Mouse (Mus musculus): ENCODE measurements around the gene Hecw1.

The Hecw1 gene

DNA sequence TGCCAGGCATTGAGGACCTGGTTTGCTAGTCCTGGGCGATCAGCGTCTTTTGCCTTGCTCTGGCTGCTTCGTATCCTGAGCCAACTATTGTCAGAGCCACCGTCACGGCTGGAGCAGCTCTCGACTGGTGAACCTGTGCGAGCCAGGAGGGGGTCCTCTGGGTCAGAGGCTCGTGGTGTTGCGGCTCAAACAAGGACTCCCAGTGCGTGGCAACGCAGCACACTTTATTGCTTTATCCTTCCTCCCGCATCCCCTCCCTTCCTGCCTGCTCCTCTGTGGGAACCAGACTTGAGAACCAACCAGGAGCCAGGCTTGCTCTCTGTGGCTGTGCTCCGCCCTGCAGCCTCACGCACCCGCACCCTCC, at the start of gene Hecw1:
TSS of gene Hecw1 (minus strand) at position 323 of the 364 bp plus-strand sequence.
- DNase-seq (ENCODE audit: low spot score in 2 of 2), result no peak

DNA sequence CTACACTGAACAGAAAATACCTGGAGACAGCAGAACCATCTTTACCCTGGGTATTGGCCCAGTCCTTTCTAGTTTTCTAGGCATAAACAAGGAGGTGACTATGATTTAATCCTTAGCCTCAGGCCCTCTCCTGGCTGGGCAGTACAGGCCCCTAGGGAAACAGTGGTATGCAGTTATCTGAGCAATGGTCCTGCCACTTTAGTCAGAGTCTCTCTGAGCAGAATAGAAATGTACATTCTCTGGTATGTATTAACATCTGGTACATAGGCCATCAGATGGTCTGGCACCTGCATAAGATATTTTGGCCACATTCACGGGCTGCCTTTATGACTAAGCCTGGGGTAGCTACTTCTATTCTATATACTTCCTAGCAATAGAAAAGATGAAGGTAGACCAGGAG, 38.3 kb upstream of the Hecw1 start:
- no peak for DNase-seq (ENCODE audit: low spot score in 2 of 2)

DNA sequence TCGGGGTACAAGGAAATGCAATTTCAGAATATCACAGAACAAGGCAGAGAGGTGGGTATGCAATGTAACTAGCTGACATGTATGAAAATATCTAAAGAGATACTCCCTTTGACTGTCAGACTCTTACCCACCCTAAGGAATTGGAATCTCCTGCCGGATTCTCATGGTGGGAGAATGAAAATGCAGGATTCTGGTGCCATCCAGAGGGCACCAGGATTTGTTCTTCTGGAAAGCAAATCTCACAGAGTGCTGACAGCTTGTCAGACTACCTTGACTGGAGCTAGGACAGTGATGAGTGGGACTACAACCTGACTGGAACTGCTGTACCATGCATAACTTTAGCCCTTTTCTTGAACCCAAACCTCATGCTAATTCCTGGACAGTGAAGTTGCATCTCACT, 29.6 kb upstream of the Hecw1 start:
- DNase-seq (ENCODE audit: low spot score in 2 of 2), result no peak

DNA sequence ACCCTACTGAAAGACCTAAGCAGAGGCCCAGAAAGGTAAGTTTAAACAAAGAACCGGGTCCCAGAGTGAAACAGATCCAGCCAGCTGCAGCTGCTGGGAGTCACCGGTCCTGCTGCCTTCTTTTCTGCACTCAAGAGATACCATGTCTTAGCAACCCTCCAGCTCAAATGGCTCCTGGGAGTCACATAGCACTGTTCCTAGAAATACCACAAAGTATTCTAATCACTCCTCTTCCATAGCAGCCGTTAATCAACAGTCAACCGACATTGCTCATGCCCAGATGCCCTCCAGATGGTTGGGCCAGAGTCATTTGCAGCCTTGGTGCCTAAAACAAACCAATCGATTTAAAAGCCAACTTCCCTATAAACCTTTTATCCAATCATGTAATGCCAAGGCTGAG, 19.8 kb upstream of the Hecw1 start:
- DNase-seq (ENCODE audit: low spot score in 2 of 2), result no peak

DNA sequence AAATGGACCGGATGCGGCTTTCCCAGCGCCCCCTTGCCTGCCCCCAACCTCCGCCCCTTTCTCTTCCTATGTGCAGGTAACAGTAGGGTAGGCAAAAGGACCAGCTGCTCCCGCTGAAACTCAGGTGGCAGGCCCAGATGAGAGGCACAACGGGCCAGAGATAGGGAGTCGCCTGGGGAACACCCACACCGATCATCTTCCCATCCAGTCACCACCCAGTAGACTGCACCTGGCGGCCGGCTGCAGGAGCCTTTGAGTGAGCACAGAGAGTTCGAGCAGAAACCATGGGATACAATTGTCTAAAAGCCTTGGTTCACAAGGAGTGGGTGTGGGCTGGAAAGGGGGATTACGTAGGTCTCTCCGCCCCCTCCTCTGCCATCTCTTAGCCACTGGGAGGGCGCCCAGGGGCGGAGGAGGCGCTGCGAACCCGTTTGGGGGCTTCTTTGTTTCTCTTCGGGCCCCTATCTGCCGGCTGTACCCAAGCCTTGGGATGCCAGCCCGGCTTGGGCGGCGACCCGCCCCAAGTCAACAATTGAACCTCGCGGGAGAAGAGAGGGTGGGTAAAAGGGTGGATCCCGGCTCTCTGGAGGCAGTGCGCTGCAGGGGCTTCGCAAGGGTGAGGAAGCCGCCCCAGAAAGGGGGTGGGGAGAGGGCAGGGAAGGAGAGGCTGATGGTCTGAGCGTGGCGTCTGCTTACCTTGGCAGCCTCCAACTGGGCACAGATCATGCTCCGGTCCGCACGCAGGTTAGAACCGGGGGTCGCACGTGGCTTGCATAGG, 711 bp downstream of the Hecw1 start:
- DNase-seq (ENCODE audit: low spot score in 2 of 2), result no peak

DNA sequence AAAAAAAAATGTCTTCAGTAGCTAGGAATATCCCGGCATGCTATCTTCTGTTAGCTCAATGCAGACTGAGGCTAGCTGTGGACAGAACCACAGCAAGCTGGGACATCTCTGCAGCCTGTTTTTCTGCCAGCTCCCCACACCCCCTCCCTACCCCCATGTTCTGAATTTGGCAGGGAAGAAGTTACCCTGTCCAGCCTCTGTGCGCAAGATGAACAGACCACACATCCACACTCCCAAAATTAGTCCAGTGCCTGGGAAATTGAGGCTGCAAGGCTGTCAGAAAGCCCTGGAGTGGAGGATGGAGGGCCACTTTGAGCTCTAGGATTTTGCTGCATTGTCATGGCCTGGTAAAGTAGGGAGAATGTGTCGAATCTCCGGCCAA, 1.3 kb downstream of the Hecw1 start:
- DNase-seq (ENCODE audit: low spot score in 2 of 2), result no peak

DNA sequence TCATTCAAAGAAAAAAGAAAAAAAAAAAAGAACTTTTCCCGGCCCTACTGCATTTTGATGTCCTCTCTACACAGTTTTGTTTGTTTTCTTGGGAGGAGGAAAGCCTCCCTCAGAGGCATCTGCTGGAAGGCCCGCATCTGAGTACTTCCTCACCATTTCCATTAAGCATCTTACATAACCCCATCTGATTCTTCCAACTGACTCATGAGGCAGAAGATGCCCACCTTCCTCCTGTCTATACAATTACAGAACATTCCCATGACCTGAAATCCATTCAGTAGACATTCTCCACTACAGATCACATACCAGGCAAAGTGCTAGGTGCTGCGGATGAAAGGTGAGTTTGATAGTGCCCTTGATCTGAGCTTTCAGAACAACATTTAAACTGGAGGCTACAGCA, 3.4 kb downstream of the Hecw1 start:
- no peak for DNase-seq (ENCODE audit: low spot score in 2 of 2)

DNA sequence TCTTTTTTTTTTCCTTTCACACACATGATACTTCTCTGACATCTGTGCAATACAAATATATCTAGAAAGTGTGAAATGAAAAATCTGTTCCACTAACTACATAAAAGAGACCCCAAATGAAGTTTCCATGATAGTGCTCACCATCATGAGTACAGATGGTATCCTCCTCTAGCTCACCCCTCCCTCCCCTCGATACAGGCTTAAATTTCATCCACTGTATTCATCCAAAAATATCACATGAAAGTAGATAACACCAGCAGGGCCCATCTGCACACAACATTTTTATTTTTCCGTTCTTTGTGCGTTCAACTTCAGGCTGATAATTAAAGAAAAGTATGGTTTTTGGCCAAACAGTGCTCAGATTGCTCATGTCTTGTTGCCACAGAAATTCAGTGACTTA, 5.5 kb downstream of the Hecw1 start:
- no peak for DNase-seq (ENCODE audit: low spot score in 2 of 2)

DNA sequence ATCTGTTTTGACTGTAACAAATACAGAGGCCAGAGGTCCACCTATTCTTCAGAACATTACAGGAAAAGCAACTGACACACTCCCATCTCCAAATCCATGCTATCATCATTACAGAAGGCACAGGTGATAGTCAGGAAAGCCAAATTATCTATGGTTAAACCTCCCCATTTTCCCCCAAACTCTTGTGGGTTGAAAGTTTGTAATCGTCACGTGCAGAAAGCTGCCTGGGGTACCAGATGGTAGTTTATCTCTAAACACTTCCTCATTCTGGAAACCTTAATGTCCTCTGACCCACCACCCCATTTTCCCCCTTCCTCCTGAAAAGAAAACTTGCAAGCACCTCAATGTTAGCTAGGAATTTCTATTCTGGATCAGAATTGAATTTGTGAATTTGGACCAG, 7.9 kb downstream of the Hecw1 start:
- no peak for DNase-seq (ENCODE audit: low spot score in 2 of 2)

DNA sequence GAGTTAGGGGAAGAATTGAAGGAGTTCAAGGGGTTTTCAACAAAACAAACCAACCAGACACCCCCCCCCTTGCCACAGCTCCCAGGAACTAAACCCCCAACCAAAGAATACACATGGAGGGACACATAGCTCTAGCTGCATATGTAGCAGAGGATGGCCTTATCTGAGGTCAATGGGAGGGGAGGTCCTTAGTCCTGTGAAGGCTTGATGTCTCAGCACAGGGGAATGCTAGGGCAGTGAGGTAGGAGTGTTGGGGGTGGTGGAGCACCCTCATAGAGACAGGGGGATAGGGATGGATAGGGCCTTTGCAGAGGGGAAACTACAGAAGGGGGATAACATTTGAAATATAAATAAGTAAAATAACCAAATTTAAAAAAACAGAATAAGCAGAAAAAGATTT, 9.1 kb downstream of the Hecw1 start:
- no peak for DNase-seq (ENCODE audit: low spot score in 2 of 2)

DNA sequence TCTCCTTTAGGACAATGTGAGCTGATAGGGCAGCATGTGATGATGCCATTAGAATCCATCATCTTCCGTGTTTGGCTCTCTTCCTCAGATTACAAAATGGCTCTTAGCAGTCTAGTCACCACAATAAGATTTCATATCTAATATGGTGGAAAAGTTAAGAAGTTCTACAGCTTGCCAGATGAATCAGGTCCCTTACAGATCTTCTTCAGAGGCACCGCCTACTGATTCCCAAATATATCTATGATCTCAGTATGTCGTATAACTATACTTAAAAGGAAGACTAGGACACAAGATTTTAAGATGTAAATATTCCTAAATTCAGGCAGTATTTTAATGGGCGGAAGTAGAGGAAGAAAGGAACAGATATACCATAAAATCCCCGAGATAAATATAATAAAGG, 16.3 kb downstream of the Hecw1 start:
- no peak for DNase-seq (ENCODE audit: low spot score in 2 of 2)

DNA sequence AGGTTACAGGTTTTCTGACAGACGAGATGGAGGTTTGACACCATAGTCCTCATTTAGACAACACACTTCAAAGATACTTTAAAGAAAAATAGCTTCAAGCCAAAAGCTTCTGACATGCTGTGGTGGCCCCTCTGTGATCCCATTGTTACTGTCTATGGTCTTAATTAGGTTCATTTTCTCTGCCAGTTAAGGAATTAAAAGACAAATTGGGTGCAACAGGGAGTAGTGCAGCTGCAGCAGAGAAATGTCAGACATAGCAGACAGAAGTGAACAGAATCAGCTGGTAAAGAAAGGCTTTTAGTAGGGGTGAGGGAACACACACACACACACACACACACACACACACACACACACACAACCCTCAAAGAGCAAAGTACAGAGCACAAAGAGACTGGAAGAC, 22.8 kb downstream of the Hecw1 start:
- DNase-seq (ENCODE audit: low spot score in 2 of 2), result no peak

DNA sequence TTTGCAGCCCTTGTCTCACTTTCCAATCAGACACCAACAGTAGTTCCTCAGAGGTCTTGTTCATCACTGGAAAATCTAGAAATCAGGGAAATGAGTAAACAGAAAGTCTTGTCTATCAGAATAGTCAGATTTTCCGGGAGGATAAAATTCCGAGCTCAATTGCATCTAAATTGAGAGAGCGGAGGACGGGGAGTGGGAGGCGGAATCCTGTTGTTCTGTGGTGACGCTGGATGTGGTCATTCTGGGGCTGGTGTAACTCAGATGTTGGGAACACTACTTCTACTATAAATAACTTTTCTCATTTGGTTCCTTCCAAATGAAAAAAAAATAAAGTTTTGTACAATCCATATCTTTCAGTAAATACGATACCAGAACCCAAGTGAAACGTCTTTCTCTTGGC, 24.2 kb downstream of the Hecw1 start:
- DNase-seq (ENCODE audit: low spot score in 2 of 2), result no peak

DNA sequence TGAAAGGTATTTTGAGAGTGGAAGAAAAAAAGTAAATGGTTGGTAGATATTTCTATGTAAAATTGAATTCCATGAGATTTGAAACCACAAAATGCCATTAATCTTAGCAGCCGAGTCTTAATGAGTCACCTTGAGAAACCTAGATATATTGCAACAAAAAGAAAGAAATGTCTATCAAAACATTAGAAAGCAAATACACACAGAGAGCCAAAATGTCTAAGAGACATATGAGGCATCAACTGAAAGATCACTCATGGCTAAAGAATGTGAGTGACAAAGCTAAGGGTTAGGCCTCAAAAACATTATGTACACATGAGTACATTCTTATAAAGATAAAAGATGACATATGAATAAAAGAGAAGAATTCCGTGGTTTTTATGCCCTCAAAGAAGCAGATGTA, 26.1 kb downstream of the Hecw1 start:
- no peak for DNase-seq (ENCODE audit: low spot score in 2 of 2)

DNA sequence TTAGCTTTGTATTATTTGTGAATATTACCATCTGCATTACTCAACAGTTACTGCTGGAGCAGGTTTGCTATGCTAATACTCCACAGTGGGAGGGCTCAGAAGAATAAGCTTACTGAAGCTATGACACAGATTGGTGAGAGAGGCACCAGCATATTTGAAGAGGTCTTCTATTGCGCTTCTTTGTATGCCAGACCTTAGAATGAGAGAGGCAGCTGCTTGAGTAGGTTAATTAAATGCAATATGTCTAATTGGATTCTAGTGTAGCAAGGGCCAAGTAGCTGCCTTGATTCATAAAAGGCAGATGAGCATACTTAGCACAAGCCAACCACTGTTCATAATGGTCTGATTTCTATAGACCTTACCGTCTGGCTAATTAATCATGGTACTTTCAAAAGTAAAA, 35.2 kb downstream of the Hecw1 start:
- no peak for DNase-seq (ENCODE audit: low spot score in 2 of 2)

DNA sequence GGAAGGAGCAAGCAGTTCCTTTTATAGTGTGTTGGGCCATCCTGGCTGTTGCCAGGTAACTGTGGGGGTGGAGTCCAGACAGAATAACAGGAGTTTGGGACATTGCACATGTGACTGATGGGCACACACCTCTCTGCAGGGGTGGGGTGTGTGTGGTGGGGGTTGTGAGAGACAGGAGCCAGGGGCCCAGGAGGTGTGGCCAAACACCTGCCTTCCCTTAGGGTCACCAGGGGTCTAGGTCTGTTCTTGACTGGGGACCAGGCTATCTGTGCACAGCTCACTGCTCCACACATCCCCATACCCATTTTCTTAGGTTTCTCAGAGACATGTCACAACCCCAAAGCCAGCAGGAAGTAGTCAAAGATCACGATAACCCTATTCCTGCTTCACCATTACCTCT, 51.9 kb downstream of the Hecw1 start:
- no peak for DNase-seq (ENCODE audit: low spot score in 2 of 2)

DNA sequence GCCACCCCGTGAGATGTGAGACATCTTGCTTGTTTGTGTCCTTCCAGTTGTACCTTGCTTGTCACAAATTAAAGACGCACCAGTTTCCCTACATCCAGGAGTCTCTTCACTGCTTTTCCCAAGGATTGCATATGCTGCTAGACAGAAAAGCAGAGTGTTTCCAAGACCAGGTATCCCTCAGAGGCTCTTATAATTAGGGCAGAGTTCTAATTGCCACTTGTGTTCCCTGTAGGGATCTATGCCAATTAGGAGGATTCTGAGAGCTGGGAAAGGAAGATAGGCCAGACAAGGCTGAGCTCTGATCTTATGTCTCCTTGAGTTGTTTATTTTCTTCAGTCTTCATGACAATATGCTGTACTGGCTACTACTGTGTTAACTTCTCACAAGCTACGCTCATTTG, 55.5 kb downstream of the Hecw1 start:
- no peak for DNase-seq (ENCODE audit: low spot score in 2 of 2)

DNA sequence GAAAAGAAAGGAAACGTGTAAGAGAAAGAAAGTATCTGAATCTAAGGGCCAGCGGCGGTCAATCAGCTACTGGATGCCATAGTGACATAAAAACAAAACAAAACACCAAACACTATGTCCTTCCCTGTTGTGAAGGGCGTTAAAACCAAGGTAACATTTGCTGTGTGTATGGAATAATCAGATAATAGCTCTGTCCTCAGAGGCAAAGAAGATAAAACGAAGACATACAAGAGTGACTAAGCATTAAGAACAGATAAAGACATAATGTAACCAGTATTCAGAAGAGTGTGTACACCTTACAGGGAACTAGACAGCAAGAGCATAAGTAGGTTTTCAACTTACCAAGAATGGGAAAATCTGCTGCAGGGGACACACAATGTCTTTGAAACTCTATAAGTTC, 62.0 kb downstream of the Hecw1 start:
- DNase-seq (ENCODE audit: low spot score in 2 of 2), result no peak

DNA sequence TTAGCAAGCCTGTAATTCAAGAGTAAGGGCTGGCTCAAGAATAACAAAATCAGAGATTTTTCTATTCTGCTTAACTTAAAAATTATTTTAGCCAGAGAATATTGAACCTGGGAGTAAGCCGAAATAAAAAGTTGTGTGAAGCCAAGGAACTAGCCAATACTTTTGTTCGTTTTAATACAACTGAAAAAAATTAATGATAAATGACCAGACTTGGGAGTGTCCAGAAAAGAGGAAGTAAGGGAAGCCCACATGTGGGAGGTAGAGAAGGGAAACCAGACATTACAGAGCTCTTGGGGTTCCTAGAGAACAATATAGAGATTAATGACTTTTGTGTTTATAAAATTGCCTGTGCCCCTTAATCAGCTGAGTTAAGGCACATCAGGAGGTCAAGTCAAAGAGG, 66.0 kb downstream of the Hecw1 start:
- DNase-seq (ENCODE audit: low spot score in 2 of 2), result no peak

DNA sequence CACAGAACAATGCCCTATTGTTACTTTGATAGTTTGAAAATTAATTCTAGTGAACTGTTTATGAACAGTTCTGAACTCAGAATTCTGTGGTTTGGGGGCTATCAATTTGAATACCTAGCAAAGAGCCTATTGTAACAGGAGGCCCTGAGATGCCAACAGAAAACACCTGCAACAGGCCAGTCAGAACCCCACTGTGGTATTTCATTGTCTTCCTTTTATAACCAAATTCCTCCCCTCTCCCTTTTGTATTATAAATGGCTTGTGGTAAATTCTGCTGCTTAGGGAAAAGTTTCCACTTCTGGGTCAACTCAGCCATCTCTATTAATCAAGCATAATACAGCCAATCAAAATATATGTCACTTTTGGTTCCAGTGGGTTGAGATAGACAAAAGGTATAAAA, 83.5 kb downstream of the Hecw1 start:
- DNase-seq (ENCODE audit: low spot score in 2 of 2), result no peak

DNA sequence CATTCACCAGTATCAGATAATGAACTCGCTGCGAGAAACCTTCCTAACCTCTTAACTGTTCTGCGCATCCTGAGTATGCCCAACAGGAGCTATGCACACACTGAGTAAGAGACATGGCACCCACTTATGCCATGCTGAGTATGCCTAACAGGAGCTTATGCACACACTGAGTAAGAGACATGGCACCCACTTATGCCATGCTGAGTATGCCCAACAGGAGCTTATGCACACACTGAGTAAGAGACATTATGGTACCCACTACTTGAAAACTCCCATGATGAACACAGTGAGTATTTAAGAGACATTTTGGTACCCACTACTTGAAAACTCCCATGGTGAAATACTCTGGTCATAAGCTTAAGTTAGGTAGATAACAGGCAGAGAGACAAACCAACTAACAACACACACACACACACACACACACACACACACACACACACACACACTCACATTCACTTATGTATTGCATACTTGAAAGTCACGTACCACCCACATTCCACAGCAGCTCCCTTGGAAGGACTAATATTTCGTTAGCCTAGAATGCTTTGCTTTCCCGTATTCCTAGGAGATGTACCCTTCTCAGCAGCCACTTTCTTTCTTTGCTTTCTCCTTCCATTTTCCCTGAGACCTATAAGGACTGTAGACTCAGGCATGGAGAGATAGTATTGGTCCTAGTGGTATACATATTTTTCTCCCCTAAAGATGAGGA, 94.0 kb downstream of the Hecw1 start:
- DNase-seq (ENCODE audit: low spot score in 2 of 2), result no peak

DNA sequence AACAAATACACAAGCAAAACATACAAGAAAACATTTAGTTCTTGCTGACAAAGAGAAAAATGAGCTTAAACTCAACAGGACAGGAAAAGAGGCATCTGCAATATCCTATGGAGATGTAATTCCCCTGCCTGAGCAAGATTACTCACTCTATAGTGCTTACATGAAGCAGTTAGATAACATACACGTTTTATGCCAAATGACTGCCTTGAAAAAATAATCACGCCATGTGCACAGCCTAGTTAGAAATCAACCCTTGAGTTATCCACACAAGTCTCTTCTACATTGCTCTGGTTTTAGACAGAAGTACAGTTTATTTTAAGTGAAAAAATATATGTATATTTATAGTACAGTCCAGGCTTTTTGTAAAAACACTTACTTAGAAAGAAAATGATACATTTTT, 98.2 kb downstream of the Hecw1 start:
- no peak for DNase-seq (ENCODE audit: low spot score in 2 of 2)

DNA sequence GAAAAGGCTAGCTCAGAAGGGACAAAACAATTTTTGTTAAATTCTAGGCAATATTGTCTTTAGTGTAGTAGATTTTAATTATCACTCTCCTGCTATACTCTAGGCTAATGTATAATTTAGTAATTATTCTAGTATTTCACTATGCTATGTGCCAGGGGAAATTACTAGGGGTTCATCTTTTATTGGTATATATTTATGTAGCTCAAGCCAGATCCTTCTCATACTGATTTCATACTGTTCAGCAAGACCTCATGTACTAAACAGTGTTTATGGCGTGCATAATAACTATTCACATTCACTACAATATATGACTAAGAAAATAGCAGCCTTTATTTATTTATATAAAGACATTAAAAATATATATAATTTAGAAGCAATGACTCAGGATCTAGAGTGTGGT, 109.6 kb downstream of the Hecw1 start:
- no peak for DNase-seq (ENCODE audit: low spot score in 2 of 2)

DNA sequence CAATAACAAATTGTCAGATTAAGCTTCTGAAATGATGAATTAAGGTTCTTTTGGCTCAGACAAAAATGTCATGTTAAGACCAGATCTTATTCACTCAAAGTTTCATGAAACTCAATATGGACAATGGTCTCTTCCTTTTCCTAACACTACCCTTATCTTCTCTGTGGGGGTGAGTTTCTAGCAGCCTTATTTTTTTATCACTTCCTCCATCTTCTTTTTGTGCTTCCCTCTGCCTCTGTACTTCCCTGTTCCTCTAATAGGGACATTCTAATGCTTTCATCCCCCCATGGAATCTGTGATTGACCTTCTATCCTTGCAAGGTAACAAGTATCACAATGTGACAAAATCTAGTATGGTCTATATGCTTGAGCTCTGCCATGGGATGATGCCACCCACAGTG, 148.6 kb downstream of the Hecw1 start:
- no peak for DNase-seq (ENCODE audit: low spot score in 2 of 2)
